Mouse (Mus musculus) brain, embryonic 18.5 days (tissue): ENCODE data around the gene Gfod1.

Source experiments
- DNase-seq: peaks from one replicate; pipeline ENCODE4 v3.0.0-alpha.2; 2012; ENCODE audit warnings: low read depth, low spot score

Gene Gfod1

GRCm38 (mm10) chr13:43299171-43299570 is 4.8 kb downstream of the Gfod1 start:
- DNase-seq, result no peak

- no peak for DNase-seq
These were observed 6.4 kb downstream of the Gfod1 start for GRCm38 (mm10) chr13:43297526-43297925.

GRCm38 (mm10) chr13:43296140-43296805 is 7.7 kb downstream of the Gfod1 start:
- DNase-seq, result no peak

- no peak for DNase-seq
These were observed 8.3 kb downstream of the Gfod1 start for GRCm38 (mm10) chr13:43295684-43296083.

GRCm38 (mm10) chr13:43294957-43295590 is 8.9 kb downstream of the Gfod1 start:
- DNase-seq, result no peak

GRCm38 (mm10) chr13:43292892-43293291 is 11.1 kb downstream of the Gfod1 start:
- DNase-seq, result no peak

- no peak for DNase-seq
These were observed 14.9 kb downstream of the Gfod1 start for GRCm38 (mm10) chr13:43289076-43289475.

- no peak for DNase-seq
These were observed 15.5 kb downstream of the Gfod1 start for GRCm38 (mm10) chr13:43288444-43288843.

GRCm38 (mm10) chr13:43288026-43288425 is 15.9 kb downstream of the Gfod1 start:
- no peak for DNase-seq

- no peak for DNase-seq
These were observed 17.1 kb downstream of the Gfod1 start for GRCm38 (mm10) chr13:43286836-43287235.

- no peak for DNase-seq
These were observed 19.2 kb downstream of the Gfod1 start for GRCm38 (mm10) chr13:43284711-43285151.

GRCm38 (mm10) chr13:43273906-43274305 is 30.1 kb downstream of the Gfod1 start:
- no peak for DNase-seq

GRCm38 (mm10) chr13:43272303-43273135 is 31.5 kb downstream of the Gfod1 start:
- DNase-seq, result no peak

- no peak for DNase-seq
These were observed 32.5 kb downstream of the Gfod1 start for GRCm38 (mm10) chr13:43271481-43271880.

- no peak for DNase-seq
These were observed 33.8 kb downstream of the Gfod1 start for GRCm38 (mm10) chr13:43270220-43270597.

- no peak for DNase-seq
These were observed 34.3 kb downstream of the Gfod1 start for GRCm38 (mm10) chr13:43269460-43270219.

- DNase-seq, result no peak
These were observed 35.2 kb downstream of the Gfod1 start for GRCm38 (mm10) chr13:43268539-43269327.

GRCm38 (mm10) chr13:43267902-43268301 is 36.1 kb downstream of the Gfod1 start:
- no peak for DNase-seq

GRCm38 (mm10) chr13:43267216-43267615 is 36.8 kb downstream of the Gfod1 start:
- no peak for DNase-seq

GRCm38 (mm10) chr13:43266333-43266732 is 37.6 kb downstream of the Gfod1 start:
- DNase-seq, result no peak

- no peak for DNase-seq
These were observed 38.9 kb downstream of the Gfod1 start for GRCm38 (mm10) chr13:43265116-43265515.
